Mouse (Mus musculus): ENCODE measurements around the gene Daam2.

DNA sequence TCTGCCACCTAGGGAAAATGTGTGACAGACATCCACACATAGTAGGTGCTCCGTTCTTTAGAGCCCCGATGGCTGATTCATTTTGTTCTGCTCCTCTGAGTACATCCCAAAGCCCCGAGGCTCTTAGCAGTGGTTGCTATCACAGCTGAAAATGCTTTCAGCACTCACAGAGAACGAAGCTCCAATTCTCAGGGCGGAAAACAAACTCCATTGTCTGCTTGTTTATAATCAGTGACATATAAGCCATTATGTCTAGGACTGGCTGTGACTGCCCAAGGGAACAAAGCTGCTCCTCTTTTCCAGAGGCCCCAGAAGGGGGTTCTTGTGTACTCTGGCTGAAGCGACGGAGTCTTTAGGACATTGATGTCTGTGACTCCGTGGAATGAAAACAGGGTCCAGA, 25.9 kb upstream of the Daam2 start:
- TF ChIP-seq POLR2A (IDR thresholded peaks at IDR 0.05; ENCODE audit: low read depth, low read length) (no peak), CTCF (conservative IDR thresholded peaks at IDR 0.05; ENCODE audit: insufficient read depth, insufficient read length, low read depth, low read length) (no peak)
